Mouse (Mus musculus) intestine, embryonic 14.5 days (tissue): ENCODE measurements at regions not wholly inside any gene's neighbourhood (a gene's known extent, or its start where the extent isn't known, plus 50 kb on each side); places are given as distances from the start of the nearest gene placed in this dataset.

Source experiments
- ATAC-seq: fragments of 200-750 bp; cut with Nextera tagmentation; replicated peaks from 2 replicates; pipeline ENCODE4 v1.8.0; 2017; ENCODE audit warnings: low read depth, moderate number of reproducible peaks, moderate TSS enrichment, moderate library complexity; ENCODE audit not compliant: low FRiP score, low TSS enrichment
- DNase-seq: peaks from one replicate; pipeline ENCODE4 v3.0.0-alpha.2; 2018; ENCODE audit warnings: low spot score
- H3K27ac ChIP-seq: fragments of 300-500 bp; sonication (generic); 2 replicates; pipeline ENCODE4 v1.5.1; 2014; ENCODE audit warnings: low read depth, mild to moderate bottlenecking, control low read depth
- H3K27me3 ChIP-seq: fragments of 300-500 bp; sonication (generic); replicated peaks from 2 replicates; pipeline ENCODE4 v1.6.1; 2014; ENCODE audit warnings: low read length, control low read depth; ENCODE audit not compliant: control insufficient read depth, insufficient read depth
- H3K36me3 ChIP-seq: fragments of 300-500 bp; sonication (generic); 2 replicates; pipeline ENCODE4 v1.6.1; 2014; ENCODE audit warnings: low read length, control low read depth; ENCODE audit not compliant: control insufficient read depth, insufficient read depth
- H3K4me1 ChIP-seq: fragments of 300-500 bp; sonication (generic); replicated peaks from 2 replicates; pipeline ENCODE4 v1.6.1; 2014; ENCODE audit warnings: low read length, control low read depth, mixed read lengths; ENCODE audit not compliant: control insufficient read depth, insufficient read depth
- H3K4me2 ChIP-seq: fragments of 300-500 bp; sonication (generic); 2 replicates; pipeline ENCODE4 v1.6.1; 2014; ENCODE audit warnings: low read length
- H3K4me3 ChIP-seq: fragments of 300-500 bp; sonication (generic); 2 replicates; pipeline ENCODE4 v1.5.1; 2014; ENCODE audit warnings: low read depth, low read length, control low read depth, mixed read lengths
- H3K9ac ChIP-seq: fragments of 300-500 bp; sonication (generic); 2 replicates; pipeline ENCODE4 v1.6.1; 2014; ENCODE audit warnings: mild to moderate bottlenecking, low read length
- H3K9me3 ChIP-seq: fragments of 300-500 bp; sonication (generic); 2 replicates; pipeline ENCODE4 v1.6.1; 2016; ENCODE audit warnings: low read length, control low read depth; ENCODE audit not compliant: control insufficient read depth
- WGBS: fragments of 180-500 bp; shearing (Covaris S2); extraction: QIAGEN DNeasy Blood & Tissue Kit; methylation state at CpG from one replicate; pipeline ENCODE4 v1.1.7; 2014; 5-methylcytosine and 5-hydroxymethylcytosine counted together

DNA sequence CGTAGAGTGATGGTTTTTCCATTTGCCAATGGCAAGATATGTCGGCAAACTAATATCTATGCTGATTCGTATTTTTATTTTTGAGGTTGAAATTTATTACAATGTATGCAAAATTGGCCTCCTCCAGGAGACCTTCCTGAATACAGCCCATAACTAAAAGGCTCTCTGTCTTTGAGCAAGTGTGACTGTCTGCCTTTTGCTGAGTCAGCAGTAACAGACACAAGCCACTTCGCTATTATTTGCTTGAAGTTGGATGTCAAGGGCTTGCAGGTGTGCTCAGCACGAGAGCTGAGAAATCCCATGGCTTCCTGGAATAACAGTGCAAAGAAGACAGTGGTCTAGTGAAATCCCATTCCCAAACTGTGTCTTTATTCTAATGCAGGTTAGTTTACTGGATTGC lies 56.9 kb downstream of the Dmrt2 start:
- WGBS = 81% methylated on average over 5 of the region's 5 CpGs
- no peak for ATAC-seq
- no peaks in the 10 kb centered on the region for H3K4me1 ChIP-seq
- H3K4me3 ChIP-seq = no peak overlapping the region
- DNase-seq = no peak
- H3K27ac ChIP-seq = no peak overlapping the region
- H3K36me3 ChIP-seq = no peaks in the 10 kb centered on the region
- H3K9ac ChIP-seq = no peak overlapping the region
- no peaks in the 10 kb centered on the region for H3K27me3 ChIP-seq
- no peak overlapping the region for H3K4me2 ChIP-seq
- no peaks in the 10 kb centered on the region for H3K9me3 ChIP-seq

DNA sequence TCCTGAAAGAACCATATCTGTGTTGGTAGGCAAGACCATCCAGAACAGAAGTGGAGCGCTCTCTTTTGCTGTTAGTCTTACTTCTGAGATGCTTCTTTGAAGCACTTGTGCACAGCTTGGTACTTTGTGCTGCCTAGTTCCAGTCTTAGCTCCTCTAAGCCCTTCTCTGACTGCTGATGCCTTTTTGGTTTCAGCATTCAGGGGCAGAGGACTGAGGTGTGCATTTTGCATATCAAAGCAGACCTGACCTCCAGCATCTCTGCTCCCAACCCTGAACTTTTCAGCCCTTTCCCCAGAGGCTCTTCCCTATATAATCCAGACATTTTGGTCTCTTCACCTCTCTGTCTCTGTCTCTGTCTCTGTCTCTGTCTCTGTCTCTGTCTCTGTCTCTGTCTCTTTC lies 57.4 kb downstream of the Dmrt2 start:
- ATAC-seq (no peak), DNase-seq (no peak)
- Histone ChIP-seq H3K4me3 (no peak overlapping the region), H3K9ac (no peak overlapping the region), H3K4me2 (no peak overlapping the region), H3K4me1 (no peaks in the 10 kb centered on the region), H3K36me3 (no peaks in the 10 kb centered on the region), H3K27me3 (no peaks in the 10 kb centered on the region), H3K9me3 (no peaks in the 10 kb centered on the region), H3K27ac (no peak overlapping the region)
- WGBS = 100% methylated on average over 1 of the region's 1 CpGs

DNA sequence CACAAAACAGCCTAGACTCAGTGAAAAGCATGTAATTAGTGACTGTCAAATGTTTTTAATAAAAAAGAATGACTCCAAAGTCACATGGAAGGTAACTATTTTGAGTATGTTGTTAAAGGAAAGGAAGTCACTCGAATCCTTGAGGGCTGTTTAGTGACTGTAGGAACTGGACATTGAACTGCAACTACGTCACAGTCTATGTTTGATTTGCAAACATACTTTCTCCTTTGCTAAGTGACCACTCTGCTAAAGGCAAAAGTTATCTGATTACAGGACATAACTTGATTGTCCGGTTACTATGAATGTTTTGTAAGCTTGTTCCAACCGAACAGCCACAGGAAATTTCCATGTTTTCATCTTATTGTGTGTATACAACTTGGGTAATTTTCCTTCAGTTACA lies 106.2 kb downstream of the Dmrt2 start:
- no peak overlapping the region for H3K27ac ChIP-seq
- H3K36me3 ChIP-seq = no peaks in the 10 kb centered on the region
- H3K9me3 ChIP-seq = no peaks in the 10 kb centered on the region
- H3K4me2 ChIP-seq = no peak overlapping the region
- DNase-seq (no peak), ATAC-seq (no peak)
- H3K4me1 ChIP-seq = no peaks in the 10 kb centered on the region
- H3K4me3 ChIP-seq = no peak overlapping the region
- no peak overlapping the region for H3K9ac ChIP-seq
- H3K27me3 ChIP-seq = no peaks in the 10 kb centered on the region
- 67% methylated on average over 4 of the region's 4 CpGs for WGBS

DNA sequence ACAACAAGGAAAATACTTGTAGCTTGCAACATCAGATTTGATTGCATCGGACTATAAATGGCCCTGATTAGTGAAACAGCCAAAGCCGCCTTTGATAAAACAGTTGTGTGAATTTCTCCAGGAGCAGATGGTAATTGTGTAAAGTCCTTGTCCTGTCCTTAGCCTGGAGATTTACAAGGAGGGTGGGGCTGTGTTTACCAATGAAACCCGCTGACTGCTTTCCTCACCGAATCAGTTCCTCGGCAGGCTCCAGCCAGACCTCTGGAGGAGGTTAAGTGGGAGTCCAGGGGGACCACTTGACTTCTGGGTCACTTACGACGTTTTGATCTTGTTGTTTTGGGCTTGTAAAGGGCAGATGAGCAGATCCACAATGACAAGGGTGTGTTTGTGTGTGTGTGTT lies 107.1 kb downstream of the Dmrt2 start:
- H3K4me3 ChIP-seq = no peak overlapping the region
- no peak for DNase-seq
- ATAC-seq = no peak

DNA sequence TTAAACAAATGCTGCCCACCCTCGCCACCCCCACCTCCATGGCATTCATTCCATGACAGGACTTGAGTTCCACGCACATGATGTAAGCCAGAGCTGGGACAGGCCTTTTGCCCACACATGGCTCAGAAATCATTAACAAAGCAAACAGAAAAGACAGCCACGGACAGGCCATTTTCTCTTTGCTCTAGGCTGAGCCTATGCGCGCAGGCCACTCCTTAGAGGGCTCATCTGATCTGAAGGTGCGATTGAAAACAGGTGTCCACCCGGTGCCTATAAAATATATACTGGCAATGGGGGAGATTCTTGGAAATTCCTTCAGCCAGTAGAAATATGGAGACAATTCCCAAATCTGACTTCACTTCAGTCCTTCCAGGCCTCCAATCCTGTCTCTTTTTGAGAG lies 109.1 kb downstream of the Dmrt2 start:
- 42% methylated on average over 7 of the region's 7 CpGs for WGBS
- H3K9me3 ChIP-seq = no peaks in the 10 kb centered on the region
- H3K9ac ChIP-seq = no peak overlapping the region
- H3K4me2 ChIP-seq = no peak overlapping the region
- DNase-seq (no peak), ATAC-seq (no peak)
- H3K4me3 ChIP-seq = no peak overlapping the region
- no peaks in the 10 kb centered on the region for H3K4me1 ChIP-seq
- H3K27ac ChIP-seq = no peak overlapping the region
- H3K27me3 ChIP-seq = no peaks in the 10 kb centered on the region
- H3K36me3 ChIP-seq = no peaks in the 10 kb centered on the region

More for the DNA sequence above, 107.1 kb downstream of the Dmrt2 start:
- Histone ChIP-seq H3K4me1 (no peaks in the 10 kb centered on the region), H3K36me3 (no peaks in the 10 kb centered on the region), H3K9me3 (no peaks in the 10 kb centered on the region), H3K4me2 (no peak overlapping the region), H3K27ac (no peak overlapping the region), H3K27me3 (no peaks in the 10 kb centered on the region), H3K9ac (no peak overlapping the region)
- 27% methylated on average over 7 of the region's 7 CpGs for WGBS

DNA sequence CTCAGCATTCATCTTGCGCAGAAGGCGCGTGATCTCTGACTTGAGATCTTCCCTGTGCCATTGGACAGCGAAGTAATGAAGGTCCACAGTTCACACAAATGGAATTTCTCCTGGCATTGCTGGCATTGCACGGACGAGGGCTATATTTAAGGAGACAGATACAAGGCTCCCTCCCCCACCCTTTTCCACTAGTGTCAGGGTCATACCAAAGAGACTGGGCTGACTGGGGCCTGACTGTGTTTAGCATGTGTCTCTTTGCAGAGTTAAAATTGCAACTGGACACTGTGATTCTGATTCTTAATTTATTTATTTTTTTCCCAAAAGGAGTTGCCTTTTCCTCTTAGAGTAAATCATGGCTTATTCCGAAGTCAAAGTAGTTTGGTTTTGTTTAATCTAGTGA lies 130.5 kb downstream of the Dmrt2 start:
- ATAC-seq (no peak), DNase-seq (no peak)
- H3K9ac ChIP-seq = no peak overlapping the region
- H3K36me3 ChIP-seq = no peaks in the 10 kb centered on the region
- 71% methylated on average over 7 of the region's 7 CpGs for WGBS
- no peaks in the 10 kb centered on the region for H3K27me3 ChIP-seq
- no peak overlapping the region for H3K4me3 ChIP-seq
- H3K9me3 ChIP-seq = no peaks in the 10 kb centered on the region
- no peak overlapping the region for H3K27ac ChIP-seq
- H3K4me1 ChIP-seq = no peaks in the 10 kb centered on the region
- H3K4me2 ChIP-seq = no peak overlapping the region

DNA sequence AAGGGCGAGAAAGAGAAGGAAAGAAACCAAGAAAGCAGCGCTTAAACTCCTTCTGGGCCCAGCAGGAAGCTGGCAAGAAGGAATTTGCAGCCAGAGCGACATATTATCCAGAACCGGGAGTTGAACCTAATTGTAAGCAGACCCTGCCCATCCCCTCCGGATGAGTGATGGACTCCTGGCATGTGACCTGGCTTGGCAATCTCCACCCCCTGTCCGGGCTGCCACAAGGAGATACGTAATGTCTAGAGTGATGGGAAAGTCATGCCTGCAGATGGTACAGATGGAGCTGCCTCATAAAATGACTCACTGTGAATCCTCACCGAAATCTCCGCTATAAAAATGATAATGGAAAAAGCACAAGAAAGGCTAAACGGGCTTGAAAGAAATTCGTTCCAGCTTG lies 133.1 kb downstream of the Dmrt2 start:
- Histone ChIP-seq H3K4me3 (no peak overlapping the region), H3K4me2 (no peak overlapping the region), H3K4me1 (no peaks in the 10 kb centered on the region), H3K36me3 (no peaks in the 10 kb centered on the region), H3K9me3 (no peaks in the 10 kb centered on the region), H3K27ac (no peak overlapping the region), H3K9ac (no peak overlapping the region), H3K27me3 (no peaks in the 10 kb centered on the region)
- DNase-seq = no peak
- ATAC-seq = no peak
- 55% methylated on average over 11 of the region's 11 CpGs for WGBS

DNA sequence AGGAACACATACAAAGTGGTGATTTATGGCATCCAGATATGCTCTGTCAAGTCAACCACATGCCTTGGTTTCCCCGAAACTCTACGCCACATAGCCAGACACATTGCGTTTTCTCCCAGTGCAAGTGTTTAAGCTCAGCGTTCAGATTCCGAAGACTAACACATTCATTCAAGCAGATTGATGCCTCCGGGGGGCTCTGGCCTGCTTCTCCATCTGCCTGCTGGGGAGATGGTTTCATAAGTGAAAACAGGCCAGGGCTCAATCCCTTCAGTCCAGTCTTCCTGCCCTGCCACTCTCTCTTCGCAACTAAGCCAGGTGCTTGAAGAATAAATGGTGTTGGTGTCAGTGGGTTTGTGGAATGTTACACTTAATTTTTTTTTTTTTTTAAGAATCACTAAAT lies 141.4 kb downstream of the Dmrt2 start:
- Histone ChIP-seq H3K4me1 (no peaks in the 10 kb centered on the region), H3K9ac (no peak overlapping the region), H3K9me3 (no peaks in the 10 kb centered on the region), H3K4me3 (no peak overlapping the region), H3K27ac (no peak overlapping the region), H3K27me3 (no peaks in the 10 kb centered on the region), H3K4me2 (no peak overlapping the region), H3K36me3 (no peaks in the 10 kb centered on the region)
- 91% methylated on average over 7 of the region's 7 CpGs for WGBS
- no peak for DNase-seq
- no peak for ATAC-seq

DNA sequence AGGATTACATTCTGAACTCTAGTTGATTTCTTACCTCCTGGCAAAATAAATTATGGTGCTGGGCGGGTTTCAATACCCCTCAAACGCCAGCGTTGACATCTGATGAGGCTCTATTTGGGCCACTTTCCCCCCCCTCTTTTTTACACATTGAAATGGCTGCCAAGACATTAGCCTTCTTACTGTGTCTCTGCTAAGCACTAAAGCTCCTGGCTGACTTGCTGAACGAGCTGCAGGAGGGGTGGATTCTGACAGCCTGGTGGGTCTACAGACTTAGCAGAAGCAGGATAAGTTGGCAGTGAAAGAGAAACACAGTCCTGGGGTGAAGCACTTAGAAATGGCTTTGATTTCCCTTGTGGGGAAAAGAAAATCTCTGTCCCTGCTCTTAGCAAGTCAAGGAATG lies 172.9 kb downstream of the Dmrt2 start:
- H3K4me1 ChIP-seq = no peaks in the 10 kb centered on the region
- no peak overlapping the region for H3K4me3 ChIP-seq
- no peaks in the 10 kb centered on the region for H3K9me3 ChIP-seq
- ATAC-seq = no peak
- no peak overlapping the region for H3K4me2 ChIP-seq
- 61% methylated on average over 4 of the region's 4 CpGs for WGBS
- no peak overlapping the region for H3K9ac ChIP-seq
- no peaks in the 10 kb centered on the region for H3K36me3 ChIP-seq
- DNase-seq = no peak
- no peak overlapping the region for H3K27ac ChIP-seq
- H3K27me3 ChIP-seq = no peaks in the 10 kb centered on the region
